Mouse (Mus musculus) cerebellum, adult 2 months (tissue): ENCODE measurements around the gene Smn1. TPM values are rescaled to one million over a fixed set of nuclear protein-coding genes. Genes with fewer than 3 reads are reported as not detected.
"Not testable (repeated sequence)": the region's sequence is repeated elsewhere in the genome, so short reads cannot be mapped to it uniquely, and the experiment has no call there.

Experiments used
- DNase-seq, 2 experiments: peaks; one replicate each; pipeline ENCODE4 v3.0.0; 2021
- H3K27ac ChIP-seq: fragments of 200-500 bp; 2 replicates; pipeline ENCODE4 v1.5.1; 2012; ENCODE audit warnings: low read length, control low read depth, inconsistent platforms; ENCODE audit not compliant: insufficient read depth
- H3K27me3 ChIP-seq: fragments of 200-500 bp; 2 replicates; pipeline ENCODE4 v1.6.1; 2012; ENCODE audit warnings: inconsistent platforms, mild to moderate bottlenecking, low read length, moderate library complexity; ENCODE audit not compliant: control insufficient read depth, insufficient read depth
- H3K4me1 ChIP-seq: fragments of 200-500 bp; 2 replicates; pipeline ENCODE4 v1.6.1; 2011; ENCODE audit warnings: low read length; ENCODE audit not compliant: control insufficient read depth, insufficient read depth
- H3K4me3 ChIP-seq: fragments of 200-500 bp; replicated peaks from 2 replicates; pipeline ENCODE3; 2011; ENCODE audit warnings: mild to moderate bottlenecking, low read depth, low read length, control low read depth; ENCODE audit not compliant: insufficient read depth
- CTCF ChIP-seq: fragments of 200-500 bp; IDR thresholded peaks from 2 replicates; pipeline ENCODE4 v1.5.1; 2011; ENCODE audit warnings: low read depth, mild to moderate bottlenecking, control low read depth, low read length, moderate library complexity, borderline replicate concordance; ENCODE audit not compliant: insufficient read depth
- POLR2A ChIP-seq: fragments of 200-500 bp; IDR thresholded peaks from 2 replicates; pipeline ENCODE4 v1.6.1; 2011; ENCODE audit warnings: low read length, control low read depth, borderline replicate concordance; ENCODE audit not compliant: insufficient read depth
- WGBS: fragments of 180-500 bp; shearing (Covaris S2); methylation state at CpG from one replicate; pipeline ENCODE4 v1.1.7; 2018; 5-methylcytosine and 5-hydroxymethylcytosine counted together
- polyA plus RNA-seq: library from polyadenylated mRNA; depleted of rRNA; stranded (reverse); fragments of >200 nt; gene quantifications from 2 replicates; pipeline ENCODE4 v1.2.3, GENCODE M21; 2012; rRNA removed

Gene Smn1
- polyA plus RNA-seq, 1 experiment = 35.8 TPM

GRCm38 (mm10) chr13:100125258-100125643 lies 599 bp downstream of the Smn1 start:
- H3K4me3 ChIP-seq = peak overlapping the region; percentile 77
- 2% methylated on average over 10 of the region's 10 CpGs for WGBS
- H3K27ac ChIP-seq = no peak overlapping the region

GRCm38 (mm10) chr13:100141646-100142314 lies 17.1 kb downstream of the Smn1 start:
- Histone ChIP-seq H3K27ac (no peak overlapping the region), H3K27me3 (no peaks in the 10 kb centered on the region), H3K4me1 (no peaks in the 10 kb centered on the region), H3K4me3 (no peak overlapping the region)
- DNase-seq = no peak
- whole genome bisulfite sequencing = 80% methylated on average over 8 of the region's 8 CpGs
- TF ChIP-seq CTCF = no peak
- TF ChIP-seq POLR2A = no peak

More at GRCm38 (mm10) chr13:100125258-100125643, 599 bp downstream of the Smn1 start:
- Histone ChIP-seq H3K27me3 (no peaks in the 10 kb centered on the region), H3K4me1 (peaks cover 3% of the 10 kb centered on the region; the same call in 1 of the 2 replicates)
- TF ChIP-seq POLR2A (no peak), CTCF (no peak)
- DNase-seq = peak in 1 of 2 experiments; percentile 16

- no peak for DNase-seq
- Histone ChIP-seq H3K4me1 (no peaks in the 10 kb centered on the region), H3K4me3 (no peak overlapping the region), H3K27me3 (no peaks in the 10 kb centered on the region), H3K27ac (no peak overlapping the region)
- no peak for TF ChIP-seq CTCF
- no peak for TF ChIP-seq POLR2A
- WGBS = 55% methylated on average over 1 of the region's 1 CpGs
Measured at GRCm38 (mm10) chr13:100152659-100153058, 28.0 kb downstream of the Smn1 start.

- TF ChIP-seq POLR2A (no peak), CTCF (no peak)
- no peak for DNase-seq
- H3K4me1 ChIP-seq = no peaks in the 10 kb centered on the region
- H3K27ac ChIP-seq = no peak overlapping the region
- WGBS = 89% methylated on average over 3 of the region's 3 CpGs
- H3K4me3 ChIP-seq = no peak overlapping the region
- no peaks in the 10 kb centered on the region for H3K27me3 ChIP-seq
Measured at GRCm38 (mm10) chr13:100156624-100157023, 32.0 kb downstream of the Smn1 start.

GRCm38 (mm10) chr13:100161171-100161870 lies 36.7 kb downstream of the Smn1 start:
- H3K4me3 ChIP-seq, H3K27me3 ChIP-seq, H3K4me1 ChIP-seq, DNase-seq, H3K27ac ChIP-seq: not testable (repeated sequence)
- 85% methylated on average over 11 of the region's 11 CpGs for WGBS

GRCm38 (mm10) chr13:100162467-100162866 lies 37.8 kb downstream of the Smn1 start:
- not testable (repeated sequence) for H3K27ac ChIP-seq, H3K4me1 ChIP-seq, H3K4me3 ChIP-seq, H3K27me3 ChIP-seq, DNase-seq

- H3K27ac ChIP-seq, H3K4me3 ChIP-seq, H3K4me1 ChIP-seq, H3K27me3 ChIP-seq, DNase-seq: not testable (repeated sequence)
- WGBS = 68% methylated on average over 2 of the region's 2 CpGs
Measured at GRCm38 (mm10) chr13:100166378-100166777, 41.7 kb downstream of the Smn1 start.

- 60% methylated on average over 4 of the region's 5 CpGs for WGBS
- H3K27ac ChIP-seq, H3K4me1 ChIP-seq, DNase-seq, H3K4me3 ChIP-seq, H3K27me3 ChIP-seq: not testable (repeated sequence)
Measured at GRCm38 (mm10) chr13:100174360-100174759, 49.7 kb downstream of the Smn1 start.

GRCm38 (mm10) chr13:100183111-100183510 lies 58.5 kb downstream of the Smn1 start:
- not testable (repeated sequence) for H3K4me3 ChIP-seq, H3K27me3 ChIP-seq, DNase-seq, H3K27ac ChIP-seq, H3K4me1 ChIP-seq

Other genes with a start within 250 kb of the Smn1 start
- 5.3 and 6.0 TPM in 2 replicates for gene Cartpt, start 223.8 kb upstream of the Smn1 start, polyA plus RNA-seq
- 27.2 and 30.2 TPM in 2 replicates for gene Mccc2, start 109.2 kb upstream of the Smn1 start, polyA plus RNA-seq
- 14.7 and 16.6 TPM in 2 replicates for gene Bdp1, start 20.8 kb upstream of the Smn1 start, polyA plus RNA-seq
- 30.4 and 31.4 TPM in 2 replicates for gene Serf1, start 16.8 kb upstream of the Smn1 start, polyA plus RNA-seq
- gene Naip2, start 77.2 kb downstream of the Smn1 start, polyA plus RNA-seq = 0.36 and 0.40 TPM in 2 replicates
- gene Naip5, start 121.5 kb downstream of the Smn1 start, polyA plus RNA-seq = 0.54 and 0.79 TPM in 2 replicates
- 0.25 and 0.26 TPM in 2 replicates for gene Naip6, start 192.8 kb downstream of the Smn1 start, polyA plus RNA-seq